Mouse (Mus musculus) gastrocnemius, adult 2 months (tissue): Measurements from ENCODE around the gene Tmem163. TPM values are rescaled to one million over a fixed set of nuclear protein-coding genes. Genes with fewer than 3 reads are reported as not detected.

ENCODE experiments used
- DNase-seq: peaks from one replicate; pipeline ENCODE4 v3.0.0; 2022
- H3K27ac ChIP-seq: fragments of 200-600 bp; 2 replicates; pipeline ENCODE4 v1.8.1; 2022; ENCODE audit warnings: mild to moderate bottlenecking
- H3K4me3 ChIP-seq: fragments of 200-600 bp; 2 replicates; pipeline ENCODE4 v1.8.1; 2022; ENCODE audit warnings: mild to moderate bottlenecking, moderate library complexity
- CTCF ChIP-seq: fragments of 200-600 bp; IDR thresholded peaks from 2 replicates; pipeline ENCODE4 v1.8.1; 2022; ENCODE audit warnings: antibody characterized with exemption, mild to moderate bottlenecking, moderate library complexity
- intact Hi-C: fragments of 180-260 bp; cut with DNase I; formaldehyde crosslinking; loops from one replicate; pipeline ENCODE4 v1.15.1; 2025
- total RNA-seq, 2 experiments: library from RNA; stranded (reverse); gene quantifications; 2 replicates each; pipeline ENCODE4 v1.2.3; 2021

Tmem163 gene
- total RNA-seq, 2 experiments from 2014 or later, result not detected

GRCm38 (mm10) chr1:127459576-127459975 is 219.8 kb downstream of the Tmem163 start:
- DNase-seq, result no peak
- intact Hi-C loops, result loop anchor here (1.0 to 2.0 kb wide), 2 partner anchors 256 to 447 kb away; no protein-coding TSS in a partner anchor
- H3K4me3 ChIP-seq, result no peak overlapping the region

GRCm38 (mm10) chr1:127459015-127459451 is 220.3 kb downstream of the Tmem163 start:
- H3K27ac ChIP-seq, result no peak overlapping the region
- peak; percentile 88 for TF ChIP-seq CTCF
- peak; percentile 45 for DNase-seq
- no peak overlapping the region for H3K4me3 ChIP-seq
- intact Hi-C loops, result loop anchor here (1.0 to 2.0 kb wide), 2 partner anchors 256 to 446 kb away; no protein-coding TSS in a partner anchor

More at GRCm38 (mm10) chr1:127459576-127459975, 219.8 kb downstream of the Tmem163 start:
- no peak overlapping the region for H3K27ac ChIP-seq
- no peak for TF ChIP-seq CTCF

- no peak for DNase-seq
- Histone ChIP-seq H3K4me3 (no peak overlapping the region), H3K27ac (no peak overlapping the region)
- no peak for TF ChIP-seq CTCF
- intact Hi-C loops, result no loop called here
These were observed 226.0 kb downstream of the Tmem163 start for GRCm38 (mm10) chr1:127453397-127453796.

DNA sequence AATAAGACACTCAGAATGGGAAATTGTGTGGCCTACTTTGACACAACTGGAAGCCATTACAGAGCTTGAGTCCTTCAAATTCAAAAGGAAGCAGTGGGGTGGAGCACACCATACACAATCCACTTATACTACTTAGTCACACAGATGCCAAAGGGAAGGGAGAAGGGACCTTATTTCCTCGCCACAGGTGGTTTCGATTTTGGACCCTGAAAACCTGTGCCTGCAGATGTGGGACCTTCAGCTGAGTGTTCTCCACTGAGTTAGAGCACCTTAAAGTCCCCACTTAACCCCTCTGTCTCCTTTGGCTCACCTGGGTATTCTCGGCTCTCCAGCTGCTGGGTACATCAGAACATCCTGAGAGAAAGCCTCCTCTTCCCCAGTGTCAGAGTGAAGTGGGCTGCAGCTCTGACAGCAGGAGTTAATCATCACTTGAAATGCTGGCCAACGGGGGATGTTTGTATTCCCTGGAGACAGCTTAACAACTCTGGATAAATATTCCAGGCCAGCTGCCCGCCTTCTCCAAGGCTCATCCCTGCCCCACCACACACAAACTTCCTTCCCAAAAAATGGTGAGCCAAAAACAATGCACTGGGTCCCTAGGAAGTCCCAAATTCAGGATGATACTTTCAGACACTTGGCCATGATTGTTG is 234.4 kb downstream of the Tmem163 start:
- no peak for TF ChIP-seq CTCF
- intact Hi-C loops, result no loop called here
- peak; percentile 44 for DNase-seq
- Histone ChIP-seq H3K27ac (no peak overlapping the region; the same call in 1 of the 2 replicates), H3K4me3 (no peak overlapping the region)

- Histone ChIP-seq H3K4me3 (no peak overlapping the region), H3K27ac (no peak overlapping the region)
- intact Hi-C loops, result no loop called here
- TF ChIP-seq CTCF, result no peak
- DNase-seq, result no peak
These were observed 236.2 kb downstream of the Tmem163 start for GRCm38 (mm10) chr1:127442880-127443877.

DNA sequence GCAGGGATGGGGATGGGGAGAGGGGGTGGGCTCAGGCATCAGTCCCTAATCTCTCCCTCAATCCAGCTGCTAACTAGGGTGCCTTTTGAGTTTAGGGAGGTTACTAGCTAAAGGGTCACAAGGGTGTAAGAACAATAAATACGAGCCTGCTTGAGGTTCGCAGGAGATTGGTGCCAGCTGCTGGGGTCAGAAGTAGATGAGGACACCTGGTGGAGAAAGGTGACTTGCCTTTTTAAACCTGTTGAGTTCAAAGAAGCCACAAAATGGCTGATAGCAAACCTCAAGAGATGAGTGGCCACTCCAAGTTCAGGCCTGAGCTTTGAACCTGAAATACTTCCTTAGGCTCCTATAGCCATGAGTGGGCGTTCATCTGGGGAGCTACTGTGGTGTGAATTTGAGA is 237.6 kb downstream of the Tmem163 start:
- no peak for DNase-seq
- H3K4me3 ChIP-seq, result no peak overlapping the region
- intact Hi-C loops, result no loop called here
- no peak overlapping the region for H3K27ac ChIP-seq
- no peak for TF ChIP-seq CTCF

- Histone ChIP-seq H3K4me3 (no peak overlapping the region), H3K27ac (no peak overlapping the region)
- no peak for TF ChIP-seq CTCF
- no peak for DNase-seq
- intact Hi-C loops, result no loop called here
These were observed 238.3 kb downstream of the Tmem163 start for GRCm38 (mm10) chr1:127441007-127441406.

- Histone ChIP-seq H3K4me3 (no peak overlapping the region), H3K27ac (no peak overlapping the region)
- no peak for DNase-seq
- intact Hi-C loops, result no loop called here
- no peak for TF ChIP-seq CTCF
These were observed 239.9 kb downstream of the Tmem163 start for GRCm38 (mm10) chr1:127439452-127439891.

DNA sequence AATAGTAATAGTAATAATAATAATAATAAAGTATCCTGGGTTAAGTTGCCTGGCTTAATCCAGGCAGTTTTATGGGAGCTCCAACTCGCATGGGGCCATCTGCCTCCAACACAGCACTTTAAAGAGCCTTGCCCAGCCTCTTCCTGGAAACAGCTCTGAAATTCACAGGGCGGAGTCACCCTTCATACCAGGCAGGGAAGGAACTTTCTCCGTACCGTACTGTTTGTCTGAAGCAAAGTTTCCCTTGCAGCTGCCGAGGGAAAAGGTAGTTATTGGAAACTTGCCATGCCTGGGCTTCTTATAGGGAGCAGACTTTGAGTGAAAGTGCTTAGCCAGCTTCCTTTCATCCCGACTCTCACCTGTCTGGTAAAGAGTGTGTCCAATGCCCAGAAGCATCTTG is 242.3 kb downstream of the Tmem163 start:
- Histone ChIP-seq H3K27ac (no peak overlapping the region), H3K4me3 (no peak overlapping the region)
- intact Hi-C loops, result no loop called here
- DNase-seq, result no peak
- TF ChIP-seq CTCF, result no peak

Other genes with a start within 250 kb of the Tmem163 start
- not detected for gene Acmsd, start 49.9 kb upstream of the Tmem163 start, total RNA-seq
- 10 to 100 TPM; 20.6 to 28.0 TPM for gene Ccnt2, start 94.6 kb upstream of the Tmem163 start, total RNA-seq
- under 1 TPM in 1 of 2 experiments, not detected in 1; 0.08 TPM for gene Map3k19, start 175.5 kb upstream of the Tmem163 start, total RNA-seq
- gene Rab3gap1, start 189.2 kb upstream of the Tmem163 start, total RNA-seq, result 10 to 100 TPM; 25.0 to 26.6 TPM